Mouse (Mus musculus) forebrain, embryonic 12.5 days (tissue): ENCODE data around the gene Lpcat2b. TPM values are rescaled to one million over a fixed set of nuclear protein-coding genes. Genes with fewer than 3 reads are reported as not detected.

Experiments used
- ATAC-seq: fragments of 200-750 bp; cut with Nextera tagmentation; 2 replicates; pipeline ENCODE4 v1.8.0; 2017; ENCODE audit warnings: moderate TSS enrichment; ENCODE audit not compliant: low FRiP score
- H3K27ac ChIP-seq: fragments of 300-500 bp; sonication (generic); 2 replicates; pipeline ENCODE4 v1.5.1; 2016; ENCODE audit warnings: mild to moderate bottlenecking
- H3K27me3 ChIP-seq: fragments of 300-500 bp; sonication (generic); 2 replicates; pipeline ENCODE4 v1.6.1; 2016; ENCODE audit warnings: mild to moderate bottlenecking
- H3K36me3 ChIP-seq: fragments of 300-500 bp; sonication (generic); replicated peaks from 2 replicates; pipeline ENCODE4 v1.6.1; 2016; ENCODE audit warnings: mild to moderate bottlenecking
- H3K4me1 ChIP-seq: fragments of 300-500 bp; sonication (generic); 2 replicates; pipeline ENCODE4 v1.6.1; 2016
- H3K4me2 ChIP-seq: fragments of 300-500 bp; sonication (generic); 2 replicates; pipeline ENCODE4 v1.6.1; 2016; ENCODE audit warnings: mild to moderate bottlenecking, moderate library complexity
- H3K4me3 ChIP-seq: fragments of 300-500 bp; sonication (generic); replicated peaks from 2 replicates; pipeline ENCODE4 v1.5.1; 2016; ENCODE audit warnings: mild to moderate bottlenecking
- H3K9ac ChIP-seq: fragments of 300-500 bp; sonication (generic); 2 replicates; pipeline ENCODE4 v1.6.1; 2016; ENCODE audit warnings: mild to moderate bottlenecking
- H3K9me3 ChIP-seq: fragments of 300-500 bp; sonication (generic); 2 replicates; pipeline ENCODE4 v1.6.1; 2016
- WGBS: fragments of 180-500 bp; shearing (Covaris S2); methylation state at CpG from one replicate; pipeline ENCODE4 v1.1.7; 2016; 5-methylcytosine and 5-hydroxymethylcytosine counted together
- polyA plus RNA-seq: library from polyadenylated mRNA; unstranded; fragments of >200 nt; fragmentation: Nextera tagmentation; extraction: Ambion mirVana; gene quantifications from 2 replicates; pipeline ENCODE4 v1.2.1, GENCODE M21; 2016

Gene Lpcat2b
- polyA plus RNA-seq, 1 experiment from 2014 or later = not detected

DNA sequence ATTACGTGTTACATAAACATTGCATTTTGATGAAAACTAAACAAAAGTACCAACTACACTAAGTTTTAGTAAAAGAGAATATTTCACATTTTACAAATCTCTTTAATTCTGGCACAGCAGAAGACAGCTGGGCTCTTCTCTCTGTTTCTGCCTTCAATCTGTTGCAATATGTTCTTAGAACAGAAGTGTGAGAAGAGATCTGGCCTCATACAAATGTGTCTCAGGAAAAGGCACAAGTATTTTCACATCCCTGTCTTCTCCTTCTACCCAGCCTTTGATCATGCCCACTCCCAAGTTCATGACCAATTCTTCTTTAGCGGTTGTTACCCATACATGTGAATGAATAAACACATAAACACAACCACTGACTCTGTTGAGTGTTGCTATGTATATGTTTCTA lies 16.3 kb upstream of the Lpcat2b start:
- no peaks in the 10 kb centered on the region for H3K27me3 ChIP-seq
- H3K4me3 ChIP-seq = no peak overlapping the region
- no peak overlapping the region for H3K27ac ChIP-seq
- no peaks in the 10 kb centered on the region for H3K9me3 ChIP-seq
- no peak for ATAC-seq
- H3K9ac ChIP-seq = no peak overlapping the region
- no peaks in the 10 kb centered on the region for H3K4me1 ChIP-seq
- H3K36me3 ChIP-seq = no peaks in the 10 kb centered on the region
- 81% methylated on average over 2 of the region's 2 CpGs for WGBS
- H3K4me2 ChIP-seq = no peak overlapping the region

DNA sequence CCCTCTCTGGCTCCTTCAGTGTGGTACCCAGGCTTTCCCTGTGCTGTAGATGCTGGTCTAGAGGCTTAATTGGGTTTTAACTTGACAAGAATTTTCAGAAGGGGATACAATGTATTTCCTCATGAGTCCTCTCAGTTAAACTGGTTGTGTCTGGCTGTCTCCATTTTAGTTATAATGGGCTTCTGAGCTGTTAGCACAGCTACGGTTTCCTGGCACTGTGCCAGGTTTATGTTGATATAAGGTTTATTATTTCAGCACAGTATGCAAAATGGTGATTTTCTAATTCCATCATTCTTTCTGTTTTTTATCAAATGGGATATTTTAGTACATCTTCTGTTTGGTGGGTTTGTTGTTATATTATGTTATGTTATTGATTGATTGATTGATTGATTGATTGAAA lies 9.7 kb upstream of the Lpcat2b start:
- WGBS = 64% methylated on average over 1 of the region's 1 CpGs
- Histone ChIP-seq H3K9ac (no peak overlapping the region), H3K4me2 (no peak overlapping the region), H3K27ac (no peak overlapping the region), H3K9me3 (no peaks in the 10 kb centered on the region), H3K36me3 (no peaks in the 10 kb centered on the region), H3K4me3 (no peak overlapping the region), H3K27me3 (no peaks in the 10 kb centered on the region), H3K4me1 (no peaks in the 10 kb centered on the region)
- no peak for ATAC-seq

DNA sequence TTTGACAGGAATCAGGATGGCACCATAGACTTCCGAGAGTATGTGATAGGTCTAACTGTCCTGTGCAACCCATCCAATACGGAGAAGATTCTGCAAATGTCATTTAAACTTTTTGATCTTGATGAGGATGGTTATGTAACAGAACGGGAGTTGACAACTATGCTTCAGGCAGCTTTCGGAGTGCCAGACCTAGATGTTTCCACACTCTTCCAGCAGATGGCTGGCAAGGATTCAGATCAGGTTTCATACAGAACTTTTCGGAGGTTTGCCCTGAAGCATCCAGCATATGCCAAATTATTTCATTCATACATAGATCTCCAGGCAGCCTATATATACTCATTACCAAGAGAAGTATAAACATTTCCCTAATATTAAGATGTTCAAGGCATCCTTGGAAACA lies 2.7 kb downstream of the Lpcat2b start:
- no peak overlapping the region for H3K27ac ChIP-seq

DNA sequence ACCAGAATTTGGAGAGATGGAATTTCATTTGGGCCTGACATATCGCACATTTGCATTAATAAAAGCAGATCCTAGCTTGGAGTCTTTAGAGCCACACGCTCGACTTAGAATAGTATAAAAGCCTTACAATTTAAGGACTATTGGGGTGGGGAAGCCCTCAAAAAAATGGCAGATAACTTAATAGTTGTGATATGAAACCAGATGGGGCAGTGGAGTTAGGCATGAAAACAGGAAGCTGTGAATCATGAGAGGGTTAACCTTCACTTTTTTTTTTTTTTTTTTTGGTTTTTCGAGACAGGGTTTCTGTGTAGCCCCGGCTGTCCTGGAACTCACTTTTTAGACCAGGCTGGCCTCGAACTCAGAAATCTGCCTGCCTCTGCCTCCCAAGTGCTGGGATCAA lies 4.8 kb downstream of the Lpcat2b start:
- Histone ChIP-seq H3K27ac (no peak overlapping the region), H3K4me3 (no peak overlapping the region), H3K4me2 (no peak overlapping the region), H3K4me1 (peaks cover 7% of the 10 kb centered on the region), H3K9ac (no peak overlapping the region), H3K27me3 (no peaks in the 10 kb centered on the region), H3K9me3 (no peaks in the 10 kb centered on the region), H3K36me3 (no peaks in the 10 kb centered on the region)
- WGBS = 88% methylated on average over 6 of the region's 6 CpGs
- ATAC-seq = no peak

More for the DNA sequence above, 2.7 kb downstream of the Lpcat2b start:
- Histone ChIP-seq H3K4me2 (no peak overlapping the region), H3K9me3 (no peaks in the 10 kb centered on the region), H3K4me1 (peaks cover 7% of the 10 kb centered on the region), H3K36me3 (no peaks in the 10 kb centered on the region), H3K27me3 (0 out of 2 replicates have a peak, but pooled peaks cover 3% of the 10 kb centered on the region), H3K4me3 (no peak overlapping the region), H3K9ac (no peak overlapping the region)
- WGBS = 85% methylated on average over 5 of the region's 5 CpGs
- no peak for ATAC-seq

DNA sequence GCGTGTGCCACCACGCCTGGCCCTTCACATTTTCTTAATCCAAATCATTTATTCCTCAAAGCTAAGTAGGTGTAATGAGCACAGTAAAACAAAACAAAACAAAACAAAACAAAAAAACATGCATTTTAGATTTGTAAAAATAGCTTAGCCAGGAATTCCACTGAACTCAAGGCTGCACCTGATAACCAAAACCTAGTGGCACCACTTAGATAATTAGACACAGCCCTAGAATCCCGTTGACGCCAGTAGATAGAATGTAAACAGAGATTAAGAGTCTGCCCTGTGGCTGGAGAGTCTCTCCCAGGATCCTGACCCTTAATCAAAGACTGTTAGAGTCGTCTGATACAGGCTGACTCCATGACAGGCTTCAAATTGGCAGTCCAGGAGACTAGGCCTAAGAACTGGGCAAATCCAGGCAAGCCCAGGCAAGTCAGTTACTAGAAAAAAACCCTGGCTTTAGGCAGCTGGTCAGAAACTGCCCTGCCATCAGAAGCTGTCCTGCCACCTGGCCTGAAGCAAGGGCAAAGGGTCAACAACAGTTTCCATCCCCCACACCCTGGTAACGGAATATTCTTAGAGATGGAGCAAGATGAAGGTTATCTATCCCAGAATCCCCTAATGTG lies 5.3 kb downstream of the Lpcat2b start:
- Histone ChIP-seq H3K9ac (no peak overlapping the region), H3K4me2 (no peak overlapping the region), H3K4me3 (no peak overlapping the region), H3K4me1 (peaks cover 7% of the 10 kb centered on the region), H3K36me3 (no peaks in the 10 kb centered on the region), H3K27me3 (no peaks in the 10 kb centered on the region), H3K9me3 (no peaks in the 10 kb centered on the region), H3K27ac (no peak overlapping the region)
- WGBS = 80% methylated on average over 6 of the region's 6 CpGs
- no peak for ATAC-seq

DNA sequence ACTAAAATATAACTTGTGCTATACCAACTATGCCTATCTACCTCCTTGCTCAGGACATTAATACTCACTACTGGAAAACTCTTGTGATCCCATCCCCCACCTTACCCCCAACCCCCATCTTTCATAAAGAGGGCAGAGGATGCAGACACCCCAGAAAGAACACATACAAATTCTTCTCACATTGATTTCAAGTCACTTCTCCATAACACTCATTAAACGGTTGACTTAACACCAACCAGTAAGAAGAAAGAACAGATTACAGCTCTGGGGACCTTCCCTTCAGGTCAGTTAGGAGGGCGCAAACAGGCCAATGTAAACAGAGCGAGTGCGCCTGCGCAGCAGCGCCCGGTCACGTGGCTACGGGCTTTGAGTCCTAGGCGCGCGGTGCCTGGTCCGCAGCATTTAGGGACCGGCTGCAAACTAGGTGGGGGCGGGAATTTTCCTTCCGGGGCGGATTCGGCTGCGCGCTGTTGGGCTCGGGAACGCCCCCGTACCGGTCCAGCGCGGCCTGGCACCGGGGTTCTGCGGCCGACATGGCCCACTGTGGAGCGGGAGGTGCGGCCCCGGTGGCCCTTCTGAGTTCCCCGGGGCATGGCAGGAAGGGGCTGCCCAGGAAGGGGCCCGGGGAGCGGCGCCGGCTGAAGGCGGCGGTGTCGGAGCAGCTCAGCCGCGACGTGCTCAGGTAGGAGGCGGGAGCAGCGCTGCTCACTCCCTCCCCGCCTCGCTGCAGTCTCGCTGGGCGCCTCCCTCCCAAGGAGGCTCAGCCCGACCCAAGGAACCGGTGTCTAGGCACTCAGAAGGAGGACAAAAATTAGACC lies 6.3 kb downstream of the Lpcat2b start, which contains the start of gene Btbd8:
TSS of gene Btbd8 (plus strand) at position 534 of the 818 bp plus-strand sequence.
- ATAC-seq = peak; percentile 97
- Histone ChIP-seq H3K27ac (peak within 1 kb of the TSS; percentile 84), H3K4me2 (peak within 1 kb of the TSS; percentile 65), H3K36me3 (no peaks in the 10 kb centered on the region), H3K4me3 (peak within 1 kb of the TSS; percentile 84), H3K9me3 (no peaks in the 10 kb centered on the region), H3K4me1 (peaks cover 7% of the 10 kb centered on the region), H3K9ac (peak within 1 kb of the TSS; percentile 89), H3K27me3 (no peaks in the 10 kb centered on the region)
- WGBS = under 1% methylated on average over 51 of the region's 51 CpGs

DNA sequence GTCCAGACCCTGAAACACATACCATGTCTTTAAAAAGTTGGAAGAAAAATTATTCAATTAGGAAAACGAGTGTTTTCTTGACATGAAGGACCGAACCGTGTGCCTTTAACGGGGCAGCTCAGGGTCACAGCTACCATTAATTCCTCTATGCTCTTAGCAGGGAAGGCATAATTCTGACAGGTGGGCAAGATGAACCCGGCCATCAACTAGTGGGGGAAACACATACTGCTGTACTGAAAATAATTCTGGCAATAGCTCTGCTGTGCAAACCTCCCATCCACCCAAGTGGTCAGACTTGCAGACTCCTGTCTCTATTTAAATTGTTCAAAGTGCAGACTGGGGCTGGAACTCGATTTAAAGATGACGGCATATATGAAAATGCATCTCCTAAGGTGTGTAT lies 7.0 kb downstream of the Lpcat2b start:
- peak overlapping the region; percentile 89 for H3K9ac ChIP-seq
- 0 out of 2 replicates have a peak, but pooled peaks have one; percentile 9 for ATAC-seq
- peak overlapping the region; percentile 65 for H3K4me2 ChIP-seq
- WGBS = 24% methylated on average over 7 of the region's 7 CpGs
- peak overlapping the region; percentile 84 for H3K27ac ChIP-seq
- no peaks in the 10 kb centered on the region for H3K36me3 ChIP-seq
- H3K4me3 ChIP-seq = peak overlapping the region; percentile 84
- H3K4me1 ChIP-seq = peaks cover 7% of the 10 kb centered on the region
- H3K9me3 ChIP-seq = no peaks in the 10 kb centered on the region
- no peaks in the 10 kb centered on the region for H3K27me3 ChIP-seq

DNA sequence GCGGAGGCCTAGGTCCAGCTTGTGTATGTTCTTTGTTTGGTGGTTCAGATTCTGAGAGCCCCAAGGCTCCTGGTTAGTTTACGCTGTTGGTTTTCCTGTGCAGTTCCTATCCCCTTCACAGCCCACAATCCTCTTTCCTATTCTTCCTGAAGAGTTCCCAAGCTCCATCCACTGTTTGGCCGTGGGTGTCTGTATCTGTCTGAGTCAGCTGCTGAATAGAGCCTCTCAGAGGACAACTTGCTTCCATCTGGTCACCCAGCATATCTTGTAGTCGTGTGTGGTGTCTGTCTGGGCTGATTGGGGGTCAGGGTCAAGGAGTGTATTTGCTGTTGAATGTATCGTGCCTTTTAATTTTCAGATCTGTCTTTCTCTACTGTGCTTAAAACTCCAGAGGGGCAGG lies 10.5 kb downstream of the Lpcat2b start:
- H3K9ac ChIP-seq = no peak overlapping the region
- H3K27me3 ChIP-seq = no peaks in the 10 kb centered on the region
- no peaks in the 10 kb centered on the region for H3K9me3 ChIP-seq
- H3K4me2 ChIP-seq = no peak overlapping the region
- H3K4me1 ChIP-seq = peaks cover 7% of the 10 kb centered on the region
- no peaks in the 10 kb centered on the region for H3K36me3 ChIP-seq
- no peak for ATAC-seq
- no peak overlapping the region for H3K4me3 ChIP-seq
- no peak overlapping the region for H3K27ac ChIP-seq
- 90% methylated on average over 5 of the region's 5 CpGs for WGBS

DNA sequence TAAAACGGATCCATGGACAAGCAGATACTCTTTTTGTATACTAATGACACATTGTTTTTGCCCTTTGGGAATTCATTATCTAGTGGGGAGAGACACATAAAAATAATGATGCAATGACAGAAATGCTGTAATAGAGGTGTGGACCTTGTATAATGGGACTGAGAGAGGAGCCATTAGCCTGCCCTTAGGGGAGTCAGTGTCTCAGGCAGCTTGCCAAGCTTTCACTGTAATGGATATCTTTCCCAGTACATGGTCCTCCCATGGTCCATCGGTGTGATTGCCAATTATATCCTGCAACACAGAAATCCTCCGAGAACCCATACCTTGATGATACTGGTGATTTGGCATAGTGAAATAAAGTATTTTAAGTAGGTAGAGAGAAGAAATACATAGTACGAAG lies 12.9 kb downstream of the Lpcat2b start:
- Histone ChIP-seq H3K27ac (no peak overlapping the region), H3K9ac (no peak overlapping the region), H3K4me1 (no peaks in the 10 kb centered on the region), H3K4me2 (no peak overlapping the region), H3K27me3 (no peaks in the 10 kb centered on the region), H3K36me3 (no peaks in the 10 kb centered on the region), H3K9me3 (no peaks in the 10 kb centered on the region), H3K4me3 (no peak overlapping the region)
- 85% methylated on average over 4 of the region's 4 CpGs for WGBS
- no peak for ATAC-seq

DNA sequence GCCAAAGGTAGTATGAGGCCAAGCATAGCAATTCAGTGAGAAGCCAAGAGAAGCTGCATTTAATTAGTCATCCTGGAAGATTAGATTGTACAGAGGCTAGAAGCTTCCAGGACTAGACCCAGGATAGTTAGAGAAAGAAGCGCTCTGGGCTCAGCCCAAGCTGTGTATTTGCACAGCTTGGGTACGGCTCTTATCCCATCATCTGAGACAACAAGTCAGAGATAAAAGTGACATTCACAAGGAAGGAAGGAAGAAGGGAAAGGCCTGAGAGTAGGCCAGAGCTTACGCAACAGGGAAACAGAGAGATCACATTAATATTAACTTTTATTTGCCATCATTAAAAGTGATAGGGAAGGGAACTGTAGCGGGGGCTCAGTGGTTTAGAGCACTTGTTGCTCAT lies 16.6 kb downstream of the Lpcat2b start:
- Histone ChIP-seq H3K27me3 (no peaks in the 10 kb centered on the region), H3K27ac (no peak overlapping the region), H3K9ac (no peak overlapping the region), H3K4me1 (no peaks in the 10 kb centered on the region), H3K36me3 (no peaks in the 10 kb centered on the region), H3K4me2 (no peak overlapping the region), H3K4me3 (no peak overlapping the region), H3K9me3 (no peaks in the 10 kb centered on the region)
- 93% methylated on average over 4 of the region's 4 CpGs for WGBS
- ATAC-seq = no peak

DNA sequence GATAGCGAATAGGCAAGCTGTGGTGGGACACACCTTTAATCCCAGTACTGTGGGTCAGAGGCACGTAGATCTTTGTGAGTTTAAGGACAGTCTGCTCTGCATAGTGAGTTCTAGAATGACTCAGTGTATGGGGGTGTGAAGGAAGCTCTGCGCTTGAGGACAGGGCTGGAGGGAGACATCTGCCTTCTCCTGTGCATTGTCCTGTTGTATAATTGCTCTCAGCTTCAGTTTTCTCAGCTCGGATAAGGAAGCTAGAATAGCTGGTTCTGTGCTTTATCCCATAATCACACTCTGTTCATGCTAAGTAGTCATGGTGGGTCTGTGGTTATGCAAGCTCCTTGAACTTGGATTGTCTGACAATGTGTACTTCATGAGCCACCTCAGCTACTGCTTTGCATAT lies 17.4 kb downstream of the Lpcat2b start:
- no peaks in the 10 kb centered on the region for H3K4me1 ChIP-seq
- no peaks in the 10 kb centered on the region for H3K36me3 ChIP-seq
- no peak overlapping the region for H3K4me2 ChIP-seq
- WGBS = 85% methylated on average over 4 of the region's 4 CpGs
- ATAC-seq = no peak
- H3K27me3 ChIP-seq = no peaks in the 10 kb centered on the region
- no peak overlapping the region for H3K9ac ChIP-seq
- H3K9me3 ChIP-seq = no peaks in the 10 kb centered on the region
- H3K4me3 ChIP-seq = no peak overlapping the region
- H3K27ac ChIP-seq = no peak overlapping the region

DNA sequence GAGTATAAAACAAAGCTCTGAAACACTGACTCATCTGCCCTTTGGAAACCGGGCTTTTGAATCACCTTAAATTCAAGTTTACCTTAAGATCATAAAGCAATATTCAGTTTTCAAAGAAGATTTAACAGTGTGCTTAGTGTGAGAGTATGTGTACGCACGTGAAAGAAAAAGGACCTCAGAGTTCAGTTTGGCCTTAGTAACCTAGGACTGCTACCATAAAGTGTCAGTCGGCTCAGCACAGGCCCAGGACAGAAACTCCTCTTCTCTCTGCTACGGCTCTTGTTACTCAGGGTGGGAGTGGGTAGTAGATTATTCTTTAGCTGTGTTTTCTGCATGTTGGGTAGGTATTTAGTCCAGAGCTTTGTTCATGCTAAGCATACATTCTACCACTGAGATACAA lies 18.3 kb downstream of the Lpcat2b start:
- Histone ChIP-seq H3K36me3 (no peaks in the 10 kb centered on the region), H3K9ac (no peak overlapping the region), H3K27ac (no peak overlapping the region), H3K9me3 (no peaks in the 10 kb centered on the region), H3K4me3 (no peak overlapping the region), H3K4me2 (no peak overlapping the region), H3K4me1 (no peaks in the 10 kb centered on the region), H3K27me3 (no peaks in the 10 kb centered on the region)
- 91% methylated on average over 5 of the region's 5 CpGs for WGBS
- no peak for ATAC-seq

DNA sequence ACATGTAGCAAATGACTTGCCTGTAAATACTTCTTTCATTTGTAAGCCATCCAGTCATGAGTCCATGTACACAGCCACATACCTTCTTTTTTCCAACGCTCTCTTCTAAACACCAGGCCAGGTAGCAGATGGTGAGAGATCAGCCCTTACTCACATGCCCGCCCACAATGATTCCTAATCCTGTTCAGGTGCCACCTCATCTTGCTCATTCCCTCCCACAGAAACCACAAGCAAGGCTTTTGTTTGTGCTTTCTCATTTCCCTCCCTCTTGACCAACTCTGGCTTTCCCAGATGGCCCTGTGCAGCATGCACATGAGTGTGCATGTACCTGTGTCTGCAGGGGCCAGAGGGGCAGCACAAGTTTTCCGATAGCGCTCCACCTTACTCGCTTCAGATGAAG lies 18.9 kb downstream of the Lpcat2b start:
- no peaks in the 10 kb centered on the region for H3K27me3 ChIP-seq
- 97% methylated on average over 5 of the region's 5 CpGs for WGBS
- ATAC-seq = no peak
- H3K27ac ChIP-seq = no peak overlapping the region
- no peaks in the 10 kb centered on the region for H3K36me3 ChIP-seq
- H3K4me1 ChIP-seq = no peaks in the 10 kb centered on the region
- no peak overlapping the region for H3K4me3 ChIP-seq
- H3K9ac ChIP-seq = no peak overlapping the region
- H3K9me3 ChIP-seq = no peaks in the 10 kb centered on the region
- no peak overlapping the region for H3K4me2 ChIP-seq
